Mouse (Mus musculus) lung, postnatal 0 days (tissue): ENCODE results near the gene Cpt1c.

Experiments used
- CTCF ChIP-seq: IDR thresholded peaks from 2 replicates; pipeline ENCODE4 v1.5.1; 2016; ENCODE audit warnings: antibody characterized with exemption, mild to moderate bottlenecking
- EP300 ChIP-seq: IDR thresholded peaks from 2 replicates; pipeline ENCODE4 v1.6.1; 2016; ENCODE audit warnings: antibody characterized with exemption, mild to moderate bottlenecking, control low read depth

DNA sequence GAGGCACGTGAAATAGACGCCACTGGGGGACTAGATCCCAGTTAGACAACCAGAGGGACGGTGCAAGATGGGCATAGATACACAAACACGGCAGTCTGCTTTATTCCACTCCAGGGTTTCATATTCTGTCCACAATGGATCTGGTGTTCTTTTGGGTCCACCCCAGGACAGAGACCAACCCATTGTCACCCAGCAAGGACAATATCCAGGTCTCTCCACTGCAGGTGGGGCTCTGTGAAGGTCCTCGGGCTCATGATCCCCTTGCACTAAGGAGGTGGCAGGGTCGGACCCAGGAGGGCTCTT, 417 bp upstream of the Cpt1c start:
- TF ChIP-seq CTCF (no peak), EP300 (no peak)
